Mouse (Mus musculus) heart, adult 9 months (tissue): ENCODE measurements at regions not wholly inside any gene's neighbourhood (a gene's known extent, or its start where the extent isn't known, plus 50 kb on each side); places are given as distances from the start of the nearest gene placed in this dataset.

Experiments used
- DNase-seq, 2 experiments: peaks; one replicate each; pipeline ENCODE4 v3.0.0; 2022; ENCODE audit warnings: low spot score in 2 of 2

GRCm38 (mm10) chr6:41126855-41127254 is 91.5 kb upstream of the 2210010C04Rik start:
- DNase-seq, result no peak

GRCm38 (mm10) chr6:41121641-41122040 is 86.3 kb upstream of the 2210010C04Rik start:
- DNase-seq, result no peak

DNA sequence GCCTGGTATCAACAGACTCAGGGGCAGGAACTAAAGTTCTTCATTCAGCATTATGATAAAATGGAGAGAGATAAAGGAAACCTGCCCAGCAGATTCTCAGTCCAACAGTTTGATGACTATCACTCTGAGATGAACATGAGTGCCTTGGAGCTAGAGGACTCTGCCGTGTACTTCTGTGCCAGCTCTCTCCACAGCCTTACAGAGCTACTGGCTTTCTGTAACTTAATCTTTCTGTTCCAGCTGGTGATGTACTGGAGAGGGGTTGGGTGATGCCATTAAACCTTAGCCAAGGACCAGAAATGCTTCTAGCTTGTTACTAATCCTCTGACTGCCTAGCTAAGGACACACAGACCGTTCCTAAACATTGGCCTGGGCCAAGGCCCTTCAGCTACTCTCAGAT is 83.9 kb upstream of the 2210010C04Rik start:
- no peak for DNase-seq

GRCm38 (mm10) chr6:41118201-41118976 is 83.1 kb upstream of the 2210010C04Rik start:
- peak; percentile 11 to 26 for DNase-seq

- DNase-seq, result no peak
Measured at GRCm38 (mm10) chr6:41113943-41114342, 78.6 kb upstream of the 2210010C04Rik start.

DNA sequence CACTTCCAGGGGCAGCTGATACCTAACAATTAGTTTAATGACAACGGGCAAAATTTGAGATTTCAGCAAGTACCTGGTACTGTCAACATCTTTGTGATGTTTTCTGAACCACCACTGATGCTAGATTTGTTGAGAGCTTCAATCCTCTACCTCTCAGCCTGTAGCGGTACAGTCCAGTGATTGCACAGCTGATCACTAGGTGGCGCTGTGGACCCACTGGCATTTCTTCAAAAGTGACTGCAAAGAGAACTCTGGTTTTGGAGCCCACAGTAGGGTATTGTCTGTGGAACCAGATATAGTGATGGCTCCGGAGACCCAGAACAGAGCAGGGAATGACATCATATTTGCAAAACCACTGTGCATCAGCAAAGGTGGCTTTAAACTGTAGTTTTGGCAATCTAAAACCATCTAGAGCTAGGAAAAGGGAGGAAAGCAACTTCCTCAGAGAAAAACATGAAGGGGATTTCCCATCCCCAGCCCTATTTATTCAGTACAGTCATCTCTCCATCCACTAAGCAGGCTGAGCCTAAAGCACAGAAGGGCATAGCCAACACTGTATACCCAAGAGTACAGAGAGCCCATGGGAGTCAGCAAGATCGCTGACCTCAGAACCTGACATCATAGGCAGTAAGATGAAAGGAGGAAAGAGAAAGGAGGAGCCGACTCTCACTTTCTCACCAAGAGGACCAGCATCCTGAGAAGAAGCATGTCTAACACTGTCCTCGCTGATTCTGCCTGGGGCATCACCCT is 77.7 kb upstream of the 2210010C04Rik start:
- DNase-seq, result no peak

DNA sequence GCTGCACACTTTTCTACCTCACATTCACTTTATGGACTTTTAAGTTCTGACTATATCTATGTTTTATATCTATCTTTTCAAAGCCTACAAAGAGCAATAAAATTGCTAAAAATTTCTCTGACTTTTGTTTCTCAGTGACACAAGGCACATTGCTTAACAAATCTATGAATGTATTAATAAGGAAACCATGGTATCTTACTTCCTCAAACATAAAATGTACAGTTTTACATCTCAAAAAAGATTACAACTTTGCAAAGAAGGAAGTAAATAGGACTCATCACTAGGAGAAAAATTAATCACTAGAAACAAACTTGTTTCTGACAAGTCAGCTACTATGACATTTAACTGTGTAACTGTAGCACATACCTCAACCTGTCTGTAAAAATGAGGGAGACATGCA is 76.5 kb upstream of the 2210010C04Rik start:
- DNase-seq, result no peak

DNA sequence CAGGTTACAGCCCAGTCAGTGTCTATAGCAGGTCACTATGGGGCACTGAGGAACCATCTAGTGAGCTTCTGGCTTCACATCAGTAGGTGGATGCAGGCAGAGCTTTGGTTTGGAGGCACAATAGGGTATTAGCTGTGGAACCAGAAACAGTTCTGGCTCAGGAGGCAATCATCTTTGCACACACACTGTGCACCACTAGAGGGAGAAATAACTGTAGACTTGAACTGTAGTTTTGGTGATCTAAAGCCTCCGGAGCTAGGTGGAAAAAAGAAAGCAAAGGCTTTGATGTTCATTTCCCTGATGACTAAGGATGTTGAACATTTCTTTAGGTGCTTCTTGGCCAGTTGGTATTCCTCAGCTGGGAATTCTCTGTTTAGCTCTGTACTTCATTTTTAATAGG is 73.6 kb upstream of the 2210010C04Rik start:
- no peak for DNase-seq

GRCm38 (mm10) chr6:41103689-41104400 is 68.5 kb upstream of the 2210010C04Rik start:
- no peak for DNase-seq

GRCm38 (mm10) chr6:41101997-41102396 is 66.7 kb upstream of the 2210010C04Rik start:
- no peak for DNase-seq

- no peak for DNase-seq
Measured at GRCm38 (mm10) chr6:41100258-41100657, 64.9 kb upstream of the 2210010C04Rik start.

GRCm38 (mm10) chr6:41091177-41091829 is 56.0 kb upstream of the 2210010C04Rik start:
- DNase-seq, result no peak
